In genomic region chr6:127405682-127406081, GRCm38 (mm10) we compare ENCODE assay signal across 11 mouse cellular contexts. TPM values are rescaled to one million over a fixed set of nuclear protein-coding genes. Genes with fewer than 3 reads are reported as not detected.
DNase-seq lines count a peak whose midpoint lies in the region; ATAC-seq lines count a peak whose summit lies in the region.
"Had no signal": no experiment of that assay in that cellular context is flagged by ENCODE, and none has a peak within 500 bp of the region (broad histone marks: within the 10 kb centered on the region; RNA-seq: fewer than 3 reads in every experiment).

No protein-coding gene starts in this region.

- H3K4me3 ChIP-seq in neural tube, embryonic 15.5 days (replicated peaks) = no peak overlapping the region

- intact Hi-C loops in left cerebral cortex, postnatal 10 days (cut with DNase I) = no loop called here

- DNase-seq in cerebellum, adult 18-20 months = peak; percentile 9 to 11
- no peak for DNase-seq in cerebellum, adult 9-11 months
- peak; percentile 25 to 55 for DNase-seq in frontal cortex, postnatal 10 days (ENCODE audit: low spot score in 2 of 2)
- DNase-seq in left cerebral cortex, postnatal 10 days (ENCODE audit: extremely low spot score in 1 of 2, low spot score in 2 of 2) = peak; percentile 37 to 56
- DNase-seq in heart, adult 18-20 months = no peak
- no peak for DNase-seq in kidney, postnatal 36 days
- DNase-seq: heart, postnatal 4 days; lung, postnatal 14 days; thymus, postnatal 36 days had no signal

- WGBS in neural tube, embryonic 15.5 days = 11% methylated on average over 7 of the region's 7 CpGs

- H3K27ac ChIP-seq in neural tube, embryonic 15.5 days (replicated peaks) = no peak overlapping the region

- ATAC-seq in neural tube, embryonic 15.5 days (ENCODE audit: low FRiP score) = peak; percentile 56; the same call in 1 of the 2 replicates
- no peak for ATAC-seq in erythroblast, adult 5-6 weeks (replicated peaks; ENCODE audit: low FRiP score, poor library complexity, severe bottlenecking)

- peaks cover 22% of the 10 kb centered on the region; the same call in 1 of the 2 replicates for H3K4me1 ChIP-seq in neural tube, embryonic 15.5 days

- no peak overlapping the region for H3K4me2 ChIP-seq in neural tube, embryonic 15.5 days

- H3K9me3 ChIP-seq in neural tube, embryonic 15.5 days (replicated peaks) = no peaks in the 10 kb centered on the region

- H3K9ac ChIP-seq in neural tube, embryonic 15.5 days (replicated peaks) = no peak overlapping the region

- no peaks in the 10 kb centered on the region for H3K27me3 ChIP-seq in neural tube, embryonic 15.5 days (replicated peaks)

- H3K36me3 ChIP-seq in neural tube, embryonic 15.5 days = no peaks in the 10 kb centered on the region

RNA-seq across cellular contexts. Expression of gene Parp11, which starts 41.0 kb away (rescaled TPM):
- total RNA-seq in left cerebral cortex, postnatal 10 days (2021) = 10 to 100 TPM; 40.6 to 45.3 TPM
- 65.1 and 72.6 TPM in 2 replicates for polyA plus RNA-seq in neural tube, embryonic 15.5 days (2015; fragmentation: Nextera tagmentation; extraction: Ambion mirVana)
- total RNA-seq in erythroblast, adult 5-6 weeks (2015; ENCODE audit: low replicate concordance) = 4.0 and 15.0 TPM in 2 replicates
- 24.2 and 25.0 TPM in 2 replicates for total RNA-seq in erythroblast, adult 5-6 weeks (2017; ENCODE audit: low replicate concordance)
- 1 to 10 TPM; 8.7 to 9.7 TPM for total RNA-seq in heart, adult 18-20 months (2021)

Comparison
In these comparisons a context has a peak if more than half of its experiments do, and no peak if none do; other contexts are left out.
1. DNase-seq: peak in cerebellum, adult 18-20 months (2 of 2), frontal cortex, postnatal 10 days (2 of 2) and left cerebral cortex, postnatal 10 days (2 of 2); none in cerebellum, adult 9-11 months (single experiment), heart, adult 18-20 months (0 of 2) and kidney, postnatal 36 days (0 of 2).